Comparison of ENCODE assay signal across 9 mouse cellular contexts in genomic region chr9:30922197-30922894, GRCm38 (mm10). TPM values are rescaled to one million over a fixed set of nuclear protein-coding genes. Genes with fewer than 3 reads are reported as not detected.
A peak's percentile ranks its signal among the peaks of the same experiment; 100 is the strongest.
DNase-seq lines count a peak whose midpoint lies in the region; ATAC-seq and TF ChIP-seq lines count a peak whose summit lies in the region.
"Had no signal": no experiment of that assay in that cellular context is flagged by ENCODE, and none has a peak within 500 bp of the region (broad histone marks: within the 10 kb centered on the region; RNA-seq: fewer than 3 reads in every experiment).

Gene Adamts15 (minus strand): TSS chr9:30922452.

- TF ChIP-seq CTCF in lung, embryonic 14.5 days (IDR thresholded peaks at IDR 0.05; ENCODE audit: low read depth): peak; percentile 16; the same call in 1 of the 2 replicates
- no peak for TF ChIP-seq CTCF in thymus, adult 2 months (IDR thresholded peaks at IDR 0.05; ENCODE audit: borderline replicate concordance, control insufficient read depth, extremely low read depth, insufficient read depth, low read length, poor library complexity)

- peaks cover 19% of the 10 kb centered on the region; the same call in 1 of the 2 replicates for H3K4me1 ChIP-seq in embryonic facial prominence, embryonic 14.5 days (ENCODE audit: control insufficient read depth, insufficient read depth, low read length)
- H3K4me1 ChIP-seq in heart, embryonic 11.5 days (ENCODE audit: control insufficient read depth, insufficient read depth, low read length): peaks cover 16% of the 10 kb centered on the region; the same call in 1 of the 2 replicates
- H3K4me1 ChIP-seq in kidney, embryonic 14.5 days (ENCODE audit: control insufficient read depth, insufficient read depth, low read length): peaks cover 20% of the 10 kb centered on the region; the same call in 1 of the 2 replicates
- H3K4me1 ChIP-seq in lung, embryonic 14.5 days (ENCODE audit: insufficient read depth): peaks cover 6% of the 10 kb centered on the region; the same call in 1 of the 2 replicates
- H3K4me1 ChIP-seq in thymus, adult 2 months (replicated peaks; ENCODE audit: control insufficient read depth, insufficient read depth, low read length): no peaks in the 10 kb centered on the region

- H3K36me3 ChIP-seq in embryonic facial prominence, embryonic 14.5 days (ENCODE audit: control insufficient read depth, insufficient read depth, low read length): no peaks in the 10 kb centered on the region
- no peaks in the 10 kb centered on the region for H3K36me3 ChIP-seq in heart, embryonic 11.5 days (ENCODE audit: control insufficient read depth, insufficient read depth, low read length)
- H3K36me3 ChIP-seq in kidney, embryonic 14.5 days (ENCODE audit: control insufficient read depth, insufficient read depth, low read length): no peaks in the 10 kb centered on the region
- H3K36me3 ChIP-seq in lung, embryonic 14.5 days (ENCODE audit: insufficient read depth): no peaks in the 10 kb centered on the region
- H3K36me3 ChIP-seq in thymus, adult 2 months (ENCODE audit: control insufficient read depth, insufficient read depth, low read length): no peaks in the 10 kb centered on the region

- peak within 1 kb of the TSS; percentile 39; the same call in 1 of the 2 replicates for H3K27ac ChIP-seq in embryonic facial prominence, embryonic 14.5 days (replicated peaks; ENCODE audit: low read depth, low read length)
- H3K27ac ChIP-seq in heart, embryonic 11.5 days (ENCODE audit: low read depth, low read length): no peak within 1 kb of the TSS
- no peak within 1 kb of the TSS for H3K27ac ChIP-seq in kidney, embryonic 14.5 days (ENCODE audit: low read depth, low read length)
- no peak within 1 kb of the TSS; the same call in 1 of the 2 replicates for H3K27ac ChIP-seq in lung, embryonic 14.5 days (ENCODE audit: low read depth)
- no peak within 1 kb of the TSS for H3K27ac ChIP-seq in thymus, adult 2 months (ENCODE audit: control insufficient read depth, insufficient read depth, low read length)

- peaks cover 16% of the 10 kb centered on the region for H3K27me3 ChIP-seq in embryonic facial prominence, embryonic 14.5 days (replicated peaks; ENCODE audit: control insufficient read depth, insufficient read depth, low read length)
- peaks cover 11% of the 10 kb centered on the region for H3K27me3 ChIP-seq in heart, embryonic 11.5 days (ENCODE audit: control insufficient read depth, insufficient read depth, low read length)
- H3K27me3 ChIP-seq in kidney, embryonic 14.5 days (ENCODE audit: control insufficient read depth, insufficient read depth, low read length): peaks cover 13% of the 10 kb centered on the region
- H3K27me3 ChIP-seq in lung, embryonic 14.5 days (ENCODE audit: insufficient read depth, low read length): peaks cover 32% of the 10 kb centered on the region
- H3K27me3 ChIP-seq in thymus, adult 2 months (ENCODE audit: control insufficient read depth, insufficient read depth, low read length): 0 out of 2 replicates have a peak, but pooled peaks cover 3% of the 10 kb centered on the region

- intact Hi-C loops in left cerebral cortex, postnatal 14 days (cut with DNase I): no loop called here

- peak; percentile 88 for ATAC-seq in embryonic facial prominence, embryonic 14.5 days (ENCODE audit: low read depth)
- peak; percentile 78 for ATAC-seq in heart, embryonic 11.5 days (replicated peaks; ENCODE audit: insufficient number of reproducible peaks, low FRiP score, low TSS enrichment)
- peak; percentile 94 for ATAC-seq in kidney, embryonic 14.5 days (ENCODE audit: low FRiP score, low TSS enrichment)
- peak; percentile 90 for ATAC-seq in lung, embryonic 14.5 days (ENCODE audit: insufficient read depth)

- DNase-seq in left cerebral cortex, postnatal 14 days (ENCODE audit: low spot score in 2 of 2): peak; percentile 44 to 48
- no peak for DNase-seq in left cerebral cortex, adult 11 months (ENCODE audit: low spot score)
- DNase-seq in embryonic facial prominence, embryonic 14.5 days (ENCODE audit: low spot score): peak; percentile 94
- peak; percentile 84 for DNase-seq in lung, embryonic 14.5 days
- peak; percentile 88 for DNase-seq in retina, postnatal 1 day
- DNase-seq in thymus, adult 2 months: no peak

- WGBS in embryonic facial prominence, embryonic 14.5 days: 0% methylated on average over 33 of the region's 47 CpGs
- under 1% methylated on average over 47 of the region's 47 CpGs for WGBS in heart, embryonic 11.5 days (ENCODE audit: insufficient replicate concordance)
- WGBS in kidney, embryonic 14.5 days: under 1% methylated on average over 47 of the region's 47 CpGs
- under 1% methylated on average over 47 of the region's 47 CpGs for WGBS in lung, embryonic 14.5 days
- 3% methylated on average over 47 of the region's 47 CpGs for WGBS in thymus, adult 2 months

- H3K9me3 ChIP-seq in embryonic facial prominence, embryonic 14.5 days (ENCODE audit: control insufficient read depth, low read length): no peaks in the 10 kb centered on the region
- no peaks in the 10 kb centered on the region for H3K9me3 ChIP-seq in heart, embryonic 11.5 days (replicated peaks; ENCODE audit: control insufficient read depth, low read length)
- H3K9me3 ChIP-seq in kidney, embryonic 14.5 days (ENCODE audit: control insufficient read depth, low read length): no peaks in the 10 kb centered on the region
- no peaks in the 10 kb centered on the region for H3K9me3 ChIP-seq in lung, embryonic 14.5 days (ENCODE audit: low read depth, low read length)

- no peak for TF ChIP-seq POLR2A in thymus, adult 2 months (IDR thresholded peaks at IDR 0.05; ENCODE audit: control insufficient read depth, extremely low read depth, insufficient read depth, low read length, poor library complexity)

- H3K9ac ChIP-seq in embryonic facial prominence, embryonic 14.5 days (ENCODE audit: low read depth, low read length): peak within 1 kb of the TSS; percentile 70
- H3K9ac ChIP-seq in heart, embryonic 11.5 days (ENCODE audit: low read depth, low read length): peak within 1 kb of the TSS; percentile 75
- peak within 1 kb of the TSS; percentile 63 for H3K9ac ChIP-seq in kidney, embryonic 14.5 days (ENCODE audit: low read depth, low read length)
- peak within 1 kb of the TSS; percentile 43 for H3K9ac ChIP-seq in lung, embryonic 14.5 days

- H3K4me2 ChIP-seq in embryonic facial prominence, embryonic 14.5 days (ENCODE audit: low read depth, low read length): peak within 1 kb of the TSS; percentile 92
- peak within 1 kb of the TSS; percentile 91 for H3K4me2 ChIP-seq in heart, embryonic 11.5 days
- peak within 1 kb of the TSS; percentile 93 for H3K4me2 ChIP-seq in kidney, embryonic 14.5 days (replicated peaks; ENCODE audit: low read depth, low read length)
- peak within 1 kb of the TSS; percentile 94 for H3K4me2 ChIP-seq in lung, embryonic 14.5 days

- peak within 1 kb of the TSS; percentile 64 for H3K4me3 ChIP-seq in embryonic facial prominence, embryonic 14.5 days (ENCODE audit: low read depth, low read length)
- peak within 1 kb of the TSS; percentile 69 for H3K4me3 ChIP-seq in heart, embryonic 11.5 days (ENCODE audit: low read depth, low read length)
- H3K4me3 ChIP-seq in kidney, embryonic 14.5 days (ENCODE audit: low read length): peak within 1 kb of the TSS; percentile 57
- peak within 1 kb of the TSS; percentile 57 for H3K4me3 ChIP-seq in lung, embryonic 14.5 days (ENCODE audit: low read depth, low read length)
- H3K4me3 ChIP-seq in thymus, adult 2 months (ENCODE audit: control insufficient read depth, insufficient read depth, low read length): no peak within 1 kb of the TSS

RNA-seq across cellular contexts. Expression of gene Adamts15, which starts in this region (rescaled TPM):
- 10 to 100 TPM; 10.1 TPM for total RNA-seq in left cerebral cortex, postnatal 14 days (2021)
- 18.9 and 20.7 TPM in 2 replicates for polyA plus RNA-seq in embryonic facial prominence, embryonic 14.5 days (2014; fragmentation: Nextera tagmentation; extraction: Ambion mirVana)
- 5.7 and 7.2 TPM in 2 replicates for polyA plus RNA-seq in heart, embryonic 11.5 days (2014; fragmentation: Nextera tagmentation; extraction: Ambion mirVana)
- polyA plus RNA-seq in kidney, embryonic 14.5 days (2014; fragmentation: Nextera tagmentation; extraction: Ambion mirVana): 1.9 and 5.8 TPM in 2 replicates
- polyA plus RNA-seq in lung, embryonic 14.5 days (2014; fragmentation: Nextera tagmentation; extraction: Ambion mirVana): 6.2 and 6.4 TPM in 2 replicates
- 0.88 and 1.5 TPM in 2 replicates for polyA plus RNA-seq in thymus, adult 2 months (2012; rRNA removed)
- total RNA-seq: MEL had no signal

Comparison
In these comparisons a context has a peak if more than half of its experiments do, and no peak if none do; other contexts are left out.
1. DNase-seq: peak in left cerebral cortex, postnatal 14 days (2 of 2), embryonic facial prominence, embryonic 14.5 days (single experiment), lung, embryonic 14.5 days (single experiment) and retina, postnatal 1 day (single experiment); none in left cerebral cortex, adult 11 months (single experiment) and thymus, adult 2 months (single experiment).
2. Peak in every context shown above with its lines, with median percentiles within 50 percentile points of each other: ATAC-seq, H3K4me2 ChIP-seq and H3K9ac ChIP-seq.